Mouse (Mus musculus) G1E (cell line): Measurements from ENCODE around the gene 2610028H24Rik.

Source experiments
- CTCF ChIP-seq: IDR thresholded peaks from 2 replicates; pipeline ENCODE4 v1.5.1; 2012; ENCODE audit warnings: low read depth, low read length, inconsistent platforms, mixed read lengths
- GATA1 ChIP-seq: IDR thresholded peaks from 2 replicates; pipeline ENCODE4 v1.6.1; 2012; ENCODE audit warnings: borderline replicate concordance, low read length, inconsistent platforms, mixed read lengths
- GATA2 ChIP-seq: IDR thresholded peaks from 2 replicates; pipeline ENCODE4 v1.6.1; 2012; ENCODE audit warnings: low read depth, low read length, inconsistent platforms, borderline replicate concordance
- POLR2AphosphoS5 ChIP-seq: IDR thresholded peaks from 2 replicates; pipeline ENCODE4 v1.6.1; 2012; ENCODE audit warnings: low read depth, low read length, inconsistent platforms; ENCODE audit not compliant: insufficient replicate concordance
- TAL1 ChIP-seq: conservative IDR thresholded peaks from 2 replicates; pipeline ENCODE4 v1.6.1; 2012; ENCODE audit warnings: low read depth, low read length, inconsistent platforms, mixed read lengths

GRCm38 (mm10) chr10:76489205-76489604 lies 40.3 kb downstream of the 2610028H24Rik start:
- no peak for TF ChIP-seq CTCF
- TF ChIP-seq TAL1, result no peak
- TF ChIP-seq GATA1, result no peak
- TF ChIP-seq GATA2, result no peak
- TF ChIP-seq POLR2AphosphoS5, result no peak
